Mouse (Mus musculus): Measurements from ENCODE around the gene Agbl1.

Agbl1 gene

GRCm38 (mm10) chr7:76921671-76922070 is 692.0 kb downstream of the Agbl1 start:
- DNase-seq (ENCODE audit: low read depth, low spot score), result no peak

- DNase-seq (ENCODE audit: low read depth, low spot score), result no peak
Measured at GRCm38 (mm10) chr7:76935219-76935618, 705.5 kb downstream of the Agbl1 start.

GRCm38 (mm10) chr7:76941531-76941930 is 711.8 kb downstream of the Agbl1 start:
- DNase-seq (ENCODE audit: low read depth, low spot score), result peak; percentile 39

DNA sequence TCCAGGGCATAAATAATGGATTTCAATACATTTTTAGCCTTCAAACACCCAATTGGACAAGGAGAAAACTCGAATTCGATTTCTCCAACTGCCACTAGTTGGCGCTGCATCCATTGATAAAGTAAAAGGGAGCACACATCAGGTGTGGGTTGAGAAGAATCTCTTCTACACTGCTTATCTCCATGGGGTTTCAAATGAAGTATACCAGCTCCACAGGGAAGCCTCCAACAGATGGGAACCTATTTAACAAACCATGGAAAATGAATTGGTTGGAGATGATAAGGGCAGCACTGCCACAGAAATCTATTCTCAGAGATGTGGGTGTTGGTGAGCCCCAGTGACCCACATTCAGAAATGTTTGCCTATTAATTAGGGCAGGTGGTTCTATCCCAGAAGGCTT is 741.6 kb downstream of the Agbl1 start:
- peak; percentile 2 for DNase-seq (ENCODE audit: low read depth, low spot score)

DNA sequence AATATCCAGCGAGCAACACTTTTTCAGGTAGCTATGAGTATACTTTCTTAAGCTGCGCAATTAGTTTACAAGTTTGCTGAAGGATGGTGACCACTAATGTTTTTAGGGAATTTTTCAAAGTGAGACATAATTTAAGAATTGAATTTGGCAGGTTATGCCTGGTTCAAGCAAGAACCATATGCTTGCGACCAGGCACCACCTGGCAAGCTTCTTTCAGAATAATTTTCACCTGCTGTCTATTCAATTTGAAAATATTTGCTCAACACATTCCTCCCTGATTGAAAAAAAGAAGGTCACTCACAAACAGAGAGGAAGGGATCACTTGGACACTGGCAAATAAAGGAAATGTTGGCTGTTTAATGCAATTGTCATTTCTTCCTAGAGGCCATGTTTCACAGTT is 779.9 kb downstream of the Agbl1 start:
- DNase-seq (ENCODE audit: low read depth, low spot score), result no peak

DNA sequence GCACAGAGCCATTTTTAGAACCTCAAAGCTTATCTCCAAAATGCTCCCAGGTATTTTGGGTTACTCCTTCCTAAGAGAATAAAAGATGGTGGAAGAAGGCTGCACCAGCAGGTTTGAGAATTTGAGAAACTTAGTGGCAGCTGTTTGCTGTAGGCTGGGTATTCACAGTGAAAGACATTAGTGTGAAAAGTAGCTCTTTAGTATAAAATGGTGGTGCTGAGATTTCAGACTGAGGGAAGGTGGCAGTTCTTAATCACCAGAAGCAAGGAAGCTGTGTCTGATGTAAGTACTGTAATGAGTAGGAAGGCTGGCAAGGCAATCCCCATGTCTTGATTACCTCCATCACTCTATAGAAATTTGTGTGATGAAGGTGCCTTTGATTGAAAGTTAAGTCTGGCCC is 799.3 kb downstream of the Agbl1 start:
- no peak for DNase-seq (ENCODE audit: low read depth, low spot score)

DNA sequence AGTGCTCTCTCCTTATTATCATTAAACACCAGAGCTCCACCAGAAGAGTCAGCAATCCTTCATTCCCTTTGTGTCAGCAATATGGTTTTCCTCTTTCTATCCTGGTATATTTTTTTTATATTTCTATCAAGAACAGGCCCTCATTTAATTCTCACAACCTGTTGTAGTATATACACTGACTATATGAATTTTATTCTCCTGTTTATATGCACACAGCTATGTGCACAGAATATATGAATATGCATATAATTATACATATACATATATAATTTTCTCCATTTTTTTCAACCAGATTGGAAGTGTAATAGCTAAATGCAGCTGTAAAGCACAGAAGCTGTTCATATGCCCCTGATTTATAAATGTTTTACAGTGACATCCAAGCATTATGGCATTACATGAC is 846.3 kb downstream of the Agbl1 start:
- DNase-seq (ENCODE audit: low read depth, low spot score), result no peak

DNA sequence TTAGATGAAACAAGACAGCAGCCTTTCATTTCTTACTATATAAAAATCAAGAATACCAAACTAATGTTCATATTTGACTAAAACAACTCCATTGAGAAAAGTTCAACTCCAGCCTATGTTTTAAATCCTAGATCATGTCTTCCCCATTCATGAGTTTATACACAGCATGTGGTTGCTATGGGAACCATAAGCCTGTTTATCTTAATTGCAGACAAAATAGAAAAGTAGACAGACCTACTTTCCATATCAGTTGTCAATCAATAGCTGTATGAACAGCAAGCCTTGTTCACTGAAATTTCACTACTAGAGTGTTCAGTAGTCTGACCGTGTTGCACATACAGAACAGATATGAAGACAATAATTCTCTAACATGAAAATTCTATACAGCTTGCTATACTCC is 857.6 kb downstream of the Agbl1 start:
- no peak for DNase-seq (ENCODE audit: low read depth, low spot score)

- DNase-seq (ENCODE audit: low read depth, low spot score), result no peak
Measured at GRCm38 (mm10) chr7:77095153-77095552, 865.5 kb downstream of the Agbl1 start.

DNA sequence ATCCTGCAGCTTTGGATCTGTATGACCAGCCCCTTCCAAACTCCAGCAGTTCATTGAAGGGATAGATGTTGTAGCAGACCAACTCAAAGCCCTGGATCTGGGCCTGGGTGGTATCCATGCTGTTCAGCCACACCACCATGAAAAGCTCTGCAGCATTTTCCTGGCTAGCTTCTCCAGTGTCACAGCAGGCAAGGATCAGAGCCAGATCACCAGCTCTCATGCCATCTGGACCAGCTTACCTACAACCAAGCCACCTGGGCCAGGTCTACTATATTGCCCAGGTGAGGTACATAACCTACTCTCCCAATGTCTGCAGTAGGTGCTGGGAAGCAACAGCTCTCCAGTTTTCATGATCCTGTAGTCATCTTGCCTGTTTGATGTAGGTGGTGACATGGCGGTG is 884.3 kb downstream of the Agbl1 start:
- DNase-seq (ENCODE audit: low read depth, low spot score), result no peak

- no peak for DNase-seq (ENCODE audit: low read depth, low spot score)
Measured at GRCm38 (mm10) chr7:77129045-77129444, 899.4 kb downstream of the Agbl1 start.

DNA sequence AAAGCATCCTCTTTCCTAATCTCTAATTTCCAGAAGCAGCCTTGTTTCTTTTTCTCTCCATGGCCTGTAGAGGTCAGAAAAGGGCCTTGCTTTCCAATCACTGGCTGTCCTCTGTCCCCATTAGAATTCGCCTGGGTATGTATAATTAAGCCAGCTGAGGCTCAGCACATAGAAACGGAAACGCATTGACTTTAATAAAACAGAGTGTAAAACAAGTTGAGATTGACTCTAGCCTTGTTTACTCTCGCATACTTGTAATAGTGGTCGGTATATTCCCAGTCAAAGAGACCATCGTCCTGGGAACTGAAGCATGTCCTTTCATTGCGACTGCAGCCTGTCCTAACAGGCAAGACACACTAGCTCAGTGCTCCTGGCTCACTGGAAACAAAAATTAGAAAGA is 902.3 kb downstream of the Agbl1 start:
- DNase-seq (ENCODE audit: low read depth, low spot score), result no peak

DNA sequence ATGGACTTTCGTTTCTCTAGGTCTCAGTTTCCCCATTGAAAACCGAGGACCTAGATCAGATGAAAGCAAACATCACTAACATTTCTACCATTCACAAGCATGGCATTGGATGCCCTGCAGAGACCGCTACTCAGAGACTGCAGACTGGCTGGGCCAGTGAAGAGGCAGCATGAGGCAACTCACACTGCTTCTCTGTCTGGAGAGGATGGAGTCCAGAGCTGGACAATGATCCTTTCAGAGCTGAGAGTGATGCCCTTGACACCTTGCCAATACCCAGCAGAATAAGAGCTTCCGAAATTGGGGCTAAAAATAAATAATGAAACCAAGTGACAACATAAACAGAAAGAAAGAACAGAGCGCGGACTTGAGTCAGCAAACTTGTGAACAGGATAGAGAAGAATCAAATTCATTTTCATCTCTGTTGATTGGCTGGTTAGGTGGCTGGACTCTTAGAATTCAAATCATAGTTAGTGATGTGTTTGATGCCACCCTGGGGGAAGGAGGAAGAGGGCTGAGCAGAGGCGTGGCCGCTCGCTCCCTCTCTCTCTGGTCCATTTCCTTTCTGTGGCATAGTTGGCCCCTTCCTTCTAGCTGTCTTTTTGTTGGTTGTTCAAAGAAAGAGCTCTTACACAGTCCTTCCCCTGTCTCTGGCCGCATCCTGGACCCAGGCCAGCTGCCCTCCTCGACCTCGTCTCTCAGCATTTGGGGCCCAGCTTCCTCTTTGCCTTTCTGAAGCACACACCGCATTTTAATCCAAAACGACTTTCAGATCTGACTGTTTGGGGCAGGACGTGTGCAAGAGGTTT is 903.1 kb downstream of the Agbl1 start:
- DNase-seq (ENCODE audit: low read depth, low spot score), result no peak

DNA sequence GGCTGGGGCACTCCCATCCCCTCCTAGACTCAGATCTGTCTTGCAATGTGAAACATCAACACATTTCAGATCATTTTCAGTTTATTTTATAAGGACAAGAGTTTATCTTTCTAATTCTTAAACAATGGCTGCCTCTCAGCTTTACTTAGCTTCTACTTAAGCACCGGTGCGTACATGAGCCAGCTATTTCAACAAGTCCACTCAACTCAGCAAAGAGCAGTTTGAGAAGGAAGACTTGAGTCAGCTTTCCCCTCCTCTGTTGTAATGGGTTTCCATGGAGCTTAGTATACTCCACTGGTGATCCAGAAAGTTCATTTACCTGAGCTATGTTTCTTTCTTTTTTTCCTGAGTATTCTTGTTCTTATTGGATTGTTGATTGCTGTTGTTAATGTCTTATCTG is 905.2 kb downstream of the Agbl1 start:
- no peak for DNase-seq (ENCODE audit: low read depth, low spot score)

DNA sequence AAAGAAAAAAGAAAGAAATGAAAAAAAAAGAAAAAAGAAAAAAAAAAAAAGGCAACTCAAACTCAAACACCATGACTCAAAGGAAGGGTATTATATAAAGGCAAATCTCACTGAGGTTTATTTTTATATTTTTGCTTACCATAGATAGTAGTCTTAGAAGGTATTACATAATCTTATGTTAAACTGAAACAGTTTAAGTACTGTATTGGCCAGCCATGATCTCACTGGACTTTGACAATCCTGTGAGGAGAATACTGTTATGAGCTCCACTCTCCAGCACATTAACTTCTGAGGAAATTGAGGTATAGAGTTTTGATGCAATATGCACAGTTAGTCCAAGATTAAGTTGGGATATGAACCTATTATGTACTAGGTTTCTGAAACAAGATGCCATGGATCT is 909.0 kb downstream of the Agbl1 start:
- no peak for DNase-seq (ENCODE audit: low read depth, low spot score)

GRCm38 (mm10) chr7:77147527-77147926 is 917.8 kb downstream of the Agbl1 start:
- DNase-seq (ENCODE audit: low read depth, low spot score), result no peak

GRCm38 (mm10) chr7:77148820-77149219 is 919.1 kb downstream of the Agbl1 start:
- DNase-seq (ENCODE audit: low read depth, low spot score), result no peak

- DNase-seq (ENCODE audit: low read depth, low spot score), result no peak
Measured at GRCm38 (mm10) chr7:77149846-77150245, 920.2 kb downstream of the Agbl1 start.

DNA sequence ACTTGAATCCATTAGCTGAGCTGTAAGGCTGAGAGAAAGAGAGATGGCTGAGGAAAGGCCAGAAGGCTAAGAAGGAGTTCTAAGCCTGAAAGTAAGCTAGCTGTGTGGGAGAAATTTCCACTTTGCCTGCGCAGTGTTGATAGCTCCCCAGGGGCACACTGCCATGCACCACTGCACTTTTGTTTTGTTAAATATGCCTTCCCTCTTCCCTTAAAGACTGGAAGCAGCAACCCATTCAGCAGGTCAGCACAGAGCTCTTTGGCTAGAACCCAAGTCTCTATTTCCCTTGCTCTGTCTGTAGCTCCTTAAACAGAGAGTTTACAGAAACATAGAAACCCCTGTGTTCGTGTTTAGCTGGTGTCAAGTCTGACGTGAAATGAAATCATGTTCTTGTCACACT is 922.7 kb downstream of the Agbl1 start:
- DNase-seq (ENCODE audit: low read depth, low spot score), result no peak

- DNase-seq (ENCODE audit: low read depth, low spot score), result no peak
Measured at GRCm38 (mm10) chr7:77152909-77153308, 923.2 kb downstream of the Agbl1 start.

GRCm38 (mm10) chr7:77164921-77165320 is 935.2 kb downstream of the Agbl1 start:
- no peak for DNase-seq (ENCODE audit: low read depth, low spot score)

Data from 3T3-L1 (cell line).